Mouse (Mus musculus) myocyte (in vitro differentiated cells): ENCODE results near the gene Ikzf1.

Experiments used
- CEBPB ChIP-seq: IDR thresholded peaks from 2 replicates; pipeline ENCODE4 v1.6.1; 2011; ENCODE audit warnings: mild to moderate bottlenecking, moderate library complexity; ENCODE audit not compliant: poor library complexity, insufficient read depth, severe bottlenecking
- POLR2A ChIP-seq: IDR thresholded peaks from one replicate; pipeline ENCODE4 v1.6.1; 2011; ENCODE audit warnings: low read depth, mild to moderate bottlenecking, control low read depth, moderate library complexity; ENCODE audit not compliant: insufficient read length
- POLR2AphosphoS2 ChIP-seq: IDR thresholded peaks from one replicate; pipeline ENCODE4 v1.6.1; 2011; ENCODE audit warnings: low read depth, control low read depth; ENCODE audit not compliant: insufficient read length

GRCm38 (mm10) chr11:11794626-11795025 lies 109.8 kb downstream of the Ikzf1 start:
- no peak for TF ChIP-seq POLR2A
- TF ChIP-seq CEBPB, result no peak
- no peak for TF ChIP-seq POLR2AphosphoS2
